Mouse (Mus musculus): ENCODE data around the gene Crtac1.

- TF ChIP-seq ZNF384 (IDR thresholded peaks at IDR 0.05; ENCODE audit: low read depth, low read length) (no peak), HCFC1 (IDR thresholded peaks at IDR 0.05; ENCODE audit: borderline replicate concordance, insufficient read depth, low read length) (no peak), MAFK (IDR thresholded peaks at IDR 0.05; ENCODE audit: insufficient read depth, low read depth, low read length) (no peak)
These were observed 40.0 kb upstream of the Crtac1 start for GRCm38 (mm10) chr19:42471571-42471970.

Measured in ES-E14 (cell line).